Mouse (Mus musculus) intestine, embryonic 16.5 days (tissue): ENCODE results near the gene Tmem63a. TPM values are rescaled to one million over a fixed set of nuclear protein-coding genes. Genes with fewer than 3 reads are reported as not detected.
A peak's percentile ranks its signal among the peaks of the same experiment; 100 is the strongest.
"Not testable (repeated sequence)": the region's sequence is repeated elsewhere in the genome, so short reads cannot be mapped to it uniquely, and the experiment has no call there.

Experiments used
- ATAC-seq: fragments of 200-750 bp; cut with Nextera tagmentation; 2 replicates; pipeline ENCODE4 v1.8.0; 2017; ENCODE audit warnings: moderate TSS enrichment, moderate library complexity
- H3K27ac ChIP-seq: fragments of 300-500 bp; sonication (generic); 2 replicates; pipeline ENCODE4 v1.5.1; 2014; ENCODE audit warnings: mild to moderate bottlenecking, low read length
- H3K27me3 ChIP-seq: fragments of 300-500 bp; sonication (generic); replicated peaks from 2 replicates; pipeline ENCODE4 v1.6.1; 2014; ENCODE audit warnings: low read length, control low read depth, mixed read lengths; ENCODE audit not compliant: control insufficient read depth, insufficient read depth
- H3K36me3 ChIP-seq: fragments of 300-500 bp; sonication (generic); 2 replicates; pipeline ENCODE4 v1.6.1; 2014; ENCODE audit warnings: low read length, control low read depth; ENCODE audit not compliant: control insufficient read depth, insufficient read depth
- H3K4me1 ChIP-seq: fragments of 300-500 bp; sonication (generic); 2 replicates; pipeline ENCODE4 v1.6.1; 2014; ENCODE audit warnings: low read length, control low read depth, mixed read lengths; ENCODE audit not compliant: control insufficient read depth, insufficient read depth
- H3K4me2 ChIP-seq: fragments of 300-500 bp; sonication (generic); 2 replicates; pipeline ENCODE4 v1.6.1; 2014; ENCODE audit warnings: low read depth, low read length, control low read depth
- H3K4me3 ChIP-seq: fragments of 300-500 bp; sonication (generic); 2 replicates; pipeline ENCODE4 v1.5.1; 2014; ENCODE audit warnings: mild to moderate bottlenecking, low read length
- H3K9ac ChIP-seq: fragments of 300-500 bp; sonication (generic); 2 replicates; pipeline ENCODE4 v1.6.1; 2014; ENCODE audit warnings: low read depth, low read length
- H3K9me3 ChIP-seq: fragments of 300-500 bp; sonication (generic); 2 replicates; pipeline ENCODE4 v1.6.1; 2016; ENCODE audit warnings: low read length, control low read depth; ENCODE audit not compliant: control insufficient read depth
- WGBS: fragments of 180-500 bp; shearing (Covaris S2); extraction: QIAGEN DNeasy Blood & Tissue Kit; methylation state at CpG from one replicate; pipeline ENCODE4 v1.1.7; 2014; 5-methylcytosine and 5-hydroxymethylcytosine counted together
- polyA plus RNA-seq: library from polyadenylated mRNA; unstranded; fragments of >200 nt; fragmentation: Nextera tagmentation; extraction: Ambion mirVana; gene quantifications from 2 replicates; pipeline ENCODE4 v1.2.1, GENCODE M21; 2015

Gene Tmem63a
- polyA plus RNA-seq = 14.9 and 16.2 TPM in 2 replicates

GRCm38 (mm10) chr1:180942166-180943031 is at the start of gene Tmem63a:
Gene Tmem63a (plus strand): TSS chr1:180942344.
- under 1% methylated on average over 70 of the region's 73 CpGs for WGBS
- Histone ChIP-seq H3K4me1 (peaks cover 50% of the 10 kb centered on the region), H3K36me3 (no peaks in the 10 kb centered on the region), H3K27me3 (no peaks in the 10 kb centered on the region), H3K4me3 (peak within 1 kb of the TSS; percentile 96), H3K27ac (peak within 1 kb of the TSS; percentile 87), H3K4me2 (peak within 1 kb of the TSS; percentile 94), H3K9ac (peak within 1 kb of the TSS; percentile 94), H3K9me3 (no peaks in the 10 kb centered on the region)
- peak; percentile 71 for ATAC-seq

- Histone ChIP-seq H3K4me2 (no peak within 1 kb of the TSS), H3K27me3 (peaks cover 12% of the 10 kb centered on the region), H3K9me3 (no peaks in the 10 kb centered on the region), H3K27ac (no peak within 1 kb of the TSS), H3K4me3 (no peak within 1 kb of the TSS), H3K9ac (no peak within 1 kb of the TSS), H3K36me3 (no peaks in the 10 kb centered on the region), H3K4me1 (peaks cover 12% of the 10 kb centered on the region)
- ATAC-seq = no peak
- 66% methylated on average over 10 of the region's 10 CpGs for WGBS
These were observed 49.3 kb upstream of the Tmem63a start, which contains the start of gene Lefty2 for GRCm38 (mm10) chr1:180892808-180893207. Gene Lefty2 (plus strand): TSS chr1:180893108.

GRCm38 (mm10) chr1:180894088-180894987 is 47.8 kb upstream of the Tmem63a start:
- not testable (repeated sequence) for H3K36me3 ChIP-seq, H3K9ac ChIP-seq, H3K9me3 ChIP-seq, H3K27ac ChIP-seq, H3K4me1 ChIP-seq
- peak; percentile 38; the same call in 1 of the 2 replicates for ATAC-seq
- Histone ChIP-seq H3K27me3 (peaks cover 12% of the 10 kb centered on the region), H3K4me2 (peak overlapping the region; percentile 26; the same call in 1 of the 2 replicates), H3K4me3 (peak overlapping the region; percentile 4; the same call in 1 of the 2 replicates)
- WGBS = 7% methylated on average over 44 of the region's 51 CpGs

- H3K4me2 ChIP-seq = no peak overlapping the region
- 1% methylated on average over 4 of the region's 4 CpGs for WGBS
- peaks cover 8% of the 10 kb centered on the region for H3K4me1 ChIP-seq
- no peak overlapping the region for H3K4me3 ChIP-seq
- ATAC-seq = no peak
- no peaks in the 10 kb centered on the region for H3K9me3 ChIP-seq
- no peak overlapping the region for H3K9ac ChIP-seq
- no peaks in the 10 kb centered on the region for H3K36me3 ChIP-seq
- no peak overlapping the region for H3K27ac ChIP-seq
- no peaks in the 10 kb centered on the region for H3K27me3 ChIP-seq
These were observed 41.0 kb upstream of the Tmem63a start for GRCm38 (mm10) chr1:180901107-180901506.

GRCm38 (mm10) chr1:180902915-180903314 is 39.2 kb upstream of the Tmem63a start:
- WGBS = 35% methylated on average over 5 of the region's 5 CpGs
- H3K4me3 ChIP-seq = no peak overlapping the region
- peak; percentile 55 for ATAC-seq

GRCm38 (mm10) chr1:180903666-180904038 is 38.5 kb upstream of the Tmem63a start:
- Histone ChIP-seq H3K4me2 (peak overlapping the region; percentile 60), H3K9me3 (no peaks in the 10 kb centered on the region), H3K27ac (0 out of 2 replicates have a peak overlapping the region, but pooled peaks have one; percentile 6), H3K4me1 (peaks cover 8% of the 10 kb centered on the region), H3K9ac (no peak overlapping the region; the same call in none of the 2 replicates), H3K4me3 (peak overlapping the region; percentile 84), H3K27me3 (no peaks in the 10 kb centered on the region), H3K36me3 (peaks cover 2% of the 10 kb centered on the region; the same call in 1 of the 2 replicates)
- ATAC-seq = peak; percentile 14
- WGBS = 29% methylated on average over 10 of the region's 10 CpGs

More at GRCm38 (mm10) chr1:180902915-180903314, 39.2 kb upstream of the Tmem63a start:
- Histone ChIP-seq H3K27ac (no peak overlapping the region), H3K27me3 (no peaks in the 10 kb centered on the region), H3K9me3 (no peaks in the 10 kb centered on the region), H3K4me1 (peaks cover 8% of the 10 kb centered on the region), H3K4me2 (no peak overlapping the region), H3K9ac (no peak overlapping the region), H3K36me3 (peaks cover 2% of the 10 kb centered on the region; the same call in 1 of the 2 replicates)

GRCm38 (mm10) chr1:180904039-180904814 is 37.9 kb upstream of the Tmem63a start, which contains the start of gene Pycr2:
Gene Pycr2 (plus strand): TSS chr1:180904293.
- under 1% methylated on average over 52 of the region's 52 CpGs for WGBS

GRCm38 (mm10) chr1:180904815-180905080 is 37.4 kb upstream of the Tmem63a start:
- peaks cover 8% of the 10 kb centered on the region for H3K4me1 ChIP-seq
- ATAC-seq = no peak
- peak overlapping the region; percentile 80 for H3K27ac ChIP-seq
- WGBS = 1% methylated on average over 5 of the region's 5 CpGs
- peaks cover 2% of the 10 kb centered on the region; the same call in 1 of the 2 replicates for H3K36me3 ChIP-seq
- H3K4me2 ChIP-seq = peak overlapping the region; percentile 81
- peak overlapping the region; percentile 91 for H3K9ac ChIP-seq
- peak overlapping the region; percentile 84 for H3K4me3 ChIP-seq
- no peaks in the 10 kb centered on the region for H3K27me3 ChIP-seq
- no peaks in the 10 kb centered on the region for H3K9me3 ChIP-seq

More at GRCm38 (mm10) chr1:180904039-180904814, 37.9 kb upstream of the Tmem63a start, which contains the start of gene Pycr2:
- peak within 1 kb of the TSS; percentile 91 for H3K9ac ChIP-seq
- H3K4me2 ChIP-seq = peak within 1 kb of the TSS; percentile 81
- peaks cover 8% of the 10 kb centered on the region for H3K4me1 ChIP-seq
- peak within 1 kb of the TSS; percentile 80 for H3K27ac ChIP-seq
- H3K9me3 ChIP-seq = no peaks in the 10 kb centered on the region
- H3K4me3 ChIP-seq = peak within 1 kb of the TSS; percentile 84
- H3K36me3 ChIP-seq = peaks cover 2% of the 10 kb centered on the region; the same call in 1 of the 2 replicates
- H3K27me3 ChIP-seq = no peaks in the 10 kb centered on the region
- ATAC-seq = peak; percentile 99
